Mouse (Mus musculus) cerebral cortex, adult 2 months (tissue): ENCODE measurements around the gene Bsn.

Source experiments
- WGBS: fragments of 180-500 bp; shearing (Covaris S2); methylation state at CpG from one replicate; pipeline ENCODE4 v1.1.7; 2018; 5-methylcytosine and 5-hydroxymethylcytosine counted together

Gene Bsn

GRCm38 (mm10) chr9:108125731-108126130, 64.5 kb downstream of the Bsn start:
- WGBS, result 54% methylated on average over 8 of the region's 8 CpGs

GRCm38 (mm10) chr9:108123916-108124315, 66.3 kb downstream of the Bsn start:
- WGBS, result 81% methylated on average over 4 of the region's 4 CpGs

DNA sequence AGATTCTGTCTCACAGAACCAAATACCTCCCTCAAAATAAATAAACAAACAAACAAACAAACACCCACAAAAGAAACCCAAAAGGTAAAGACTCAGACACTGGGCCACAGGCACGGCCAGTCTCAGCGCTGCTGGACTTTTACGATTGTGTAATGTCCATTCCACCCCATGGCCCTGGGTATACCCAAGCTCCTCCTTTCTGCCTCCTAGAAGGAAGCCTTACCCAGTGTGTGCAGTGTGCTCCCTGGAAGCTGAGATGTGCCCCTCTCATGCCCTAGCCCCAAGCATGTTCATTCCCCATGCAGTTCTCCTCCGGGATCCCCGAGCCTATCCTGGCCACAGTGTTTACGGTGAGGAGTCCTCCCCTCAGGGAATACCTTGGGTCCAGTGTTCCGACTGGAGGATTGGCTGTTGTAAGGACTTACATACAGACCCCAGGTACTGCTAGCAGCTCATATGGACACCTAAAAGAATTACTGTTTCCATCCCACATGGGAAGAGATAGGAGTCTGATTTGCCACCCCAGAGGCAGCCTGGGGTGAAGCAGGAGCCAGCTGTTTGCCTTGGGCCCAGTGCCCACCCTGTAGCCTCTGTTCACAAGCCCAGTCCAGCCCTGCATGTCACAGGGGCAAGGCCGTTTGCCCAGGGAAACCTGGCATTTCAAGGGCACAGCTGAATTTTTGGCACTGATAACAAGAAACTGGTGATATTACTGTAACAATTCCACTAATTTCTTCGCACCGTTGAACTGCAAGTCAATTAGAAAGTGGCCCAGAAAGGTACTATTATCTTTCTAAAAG, 68.8 kb downstream of the Bsn start:
- 86% methylated on average over 10 of the region's 10 CpGs for WGBS

DNA sequence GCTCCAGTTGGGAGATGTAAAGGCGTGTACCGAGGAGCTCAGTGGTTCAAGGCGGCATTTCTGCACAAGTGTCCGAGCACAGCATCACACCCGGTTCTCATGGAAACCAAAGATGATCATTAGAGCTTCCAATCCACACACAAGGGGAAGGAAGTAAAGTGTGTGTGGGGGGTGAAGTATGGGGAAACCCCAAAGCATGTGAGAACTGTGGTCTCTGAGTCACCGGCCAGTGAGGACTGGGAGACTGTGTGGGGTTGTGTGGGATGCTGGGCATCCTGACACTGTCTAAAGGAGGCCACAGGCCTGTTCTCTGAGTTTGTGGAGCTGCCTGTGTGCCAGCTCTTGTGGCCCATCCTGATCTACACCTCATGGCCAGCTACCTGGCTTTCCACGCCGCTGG, 69.5 kb downstream of the Bsn start:
- WGBS, result 72% methylated on average over 8 of the region's 8 CpGs

- 38% methylated on average over 10 of the region's 11 CpGs for WGBS
Measured at GRCm38 (mm10) chr9:108119891-108120411, 70.2 kb downstream of the Bsn start.

DNA sequence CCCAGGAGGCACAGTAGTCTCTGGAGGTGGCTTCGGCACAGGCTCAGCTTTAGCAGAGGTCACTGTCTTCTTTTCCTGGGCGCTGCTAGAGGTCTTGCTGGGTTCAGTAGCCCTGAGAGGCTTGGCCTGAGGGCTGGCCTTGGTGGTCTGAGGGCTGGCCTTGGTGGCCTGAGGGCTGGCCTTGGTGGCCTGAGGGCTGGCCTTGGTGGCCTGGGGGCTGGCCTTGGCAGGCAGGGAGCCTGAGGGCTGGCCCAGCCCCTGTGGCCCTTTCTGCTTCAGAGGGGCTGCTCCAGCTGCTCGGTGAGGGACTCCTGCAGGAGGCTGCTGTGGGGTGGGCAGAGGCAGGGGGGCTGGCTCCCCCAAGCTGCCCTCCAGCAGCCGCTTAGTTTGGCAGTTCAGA, 73.0 kb downstream of the Bsn start:
- 66% methylated on average over 4 of the region's 4 CpGs for whole genome bisulfite sequencing

DNA sequence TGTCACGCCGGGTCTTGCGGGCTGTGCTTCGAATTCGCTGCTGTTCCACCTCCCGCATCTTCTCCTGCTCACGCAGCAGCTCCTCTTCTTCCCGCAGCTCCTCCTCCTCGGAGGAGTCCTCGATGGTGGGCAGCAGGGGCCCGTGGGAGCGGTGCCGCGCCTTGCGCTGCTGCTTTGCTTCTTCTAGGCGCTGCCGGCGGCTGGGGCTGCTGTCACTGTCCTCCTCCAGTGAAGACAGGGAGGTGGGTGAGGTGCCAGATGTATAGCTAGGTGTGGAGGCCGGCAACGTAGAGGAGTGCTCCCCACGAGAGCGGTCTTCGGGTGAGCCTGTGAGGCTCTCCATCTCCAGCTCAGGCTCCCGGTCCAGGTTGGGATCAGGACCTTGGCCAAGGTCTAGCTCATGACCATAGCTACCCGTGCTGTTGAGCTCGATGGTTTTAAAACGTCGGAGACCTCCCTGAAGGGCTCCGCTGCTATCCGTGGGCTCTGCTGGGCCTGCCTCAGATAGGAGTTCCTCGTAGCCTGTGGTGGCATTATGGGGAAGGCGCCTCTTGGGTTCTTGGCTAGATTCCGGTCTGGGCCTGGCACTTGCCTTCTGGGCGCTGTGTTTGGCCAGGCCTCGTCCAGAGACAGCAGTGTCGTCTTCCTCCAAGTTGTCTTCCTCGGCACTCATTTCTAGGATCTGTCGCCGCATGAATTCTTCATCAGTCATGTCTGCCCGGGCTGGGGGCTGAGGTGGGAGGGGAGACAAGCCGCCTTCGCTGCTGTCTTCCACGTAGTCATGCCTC, 74.7 kb downstream of the Bsn start:
- 46% methylated on average over 43 of the region's 43 CpGs for WGBS

DNA sequence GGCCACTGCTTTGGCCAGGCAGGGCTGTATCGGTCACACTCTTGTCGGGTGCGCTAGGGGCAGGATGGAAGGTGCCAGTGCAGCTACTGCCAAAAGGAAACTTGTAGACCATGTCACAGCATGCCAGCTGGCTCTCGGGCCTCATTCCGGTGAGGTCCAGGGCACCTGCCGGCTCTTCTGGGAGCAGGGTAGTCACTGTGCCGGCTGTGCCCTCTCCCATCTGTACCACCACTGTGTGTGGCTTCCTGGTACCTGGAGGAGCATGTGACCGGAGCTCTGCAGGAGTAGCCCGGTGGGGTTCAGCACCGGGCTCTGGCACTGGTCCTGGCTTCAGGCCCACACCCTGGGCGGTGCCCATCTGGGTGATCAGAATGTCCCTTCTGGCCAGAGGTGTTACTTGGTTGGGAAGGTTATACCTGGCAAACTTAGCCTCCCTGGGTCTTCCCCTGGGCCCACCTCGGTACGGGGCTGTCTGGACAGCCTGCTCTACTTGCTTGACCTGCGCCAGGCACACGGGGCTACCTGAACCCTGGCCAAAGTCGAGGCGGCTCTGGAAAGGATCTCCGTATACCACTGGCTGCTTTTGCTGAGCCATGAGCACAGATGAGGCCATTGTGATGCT, 77.4 kb downstream of the Bsn start:
- 83% methylated on average over 18 of the region's 18 CpGs for WGBS

DNA sequence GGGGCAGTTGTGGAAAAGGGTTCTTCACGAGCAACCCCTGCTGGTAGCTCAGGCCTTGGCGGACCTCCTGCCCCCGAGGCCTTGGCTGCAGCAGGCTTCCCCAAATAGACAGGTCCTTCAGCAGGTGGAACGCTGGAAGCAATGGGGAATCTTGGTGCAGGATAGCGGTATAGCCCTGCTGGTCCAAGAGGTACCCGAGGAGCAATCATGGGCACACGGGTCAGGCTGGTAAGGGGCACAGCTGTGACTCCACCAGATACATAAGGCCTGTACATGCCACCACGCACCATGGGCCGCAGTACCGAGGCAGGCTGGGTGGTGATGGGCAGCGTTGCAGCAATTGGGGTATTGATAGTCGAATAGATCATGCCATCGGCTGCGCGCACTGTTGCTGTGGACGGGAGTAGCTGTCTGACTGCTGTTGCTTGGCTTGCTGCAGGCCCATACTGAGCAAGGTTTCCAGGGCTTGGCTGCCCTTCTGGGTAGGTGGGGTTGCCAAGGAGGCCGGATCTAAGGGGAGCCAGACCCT, 78.5 kb downstream of the Bsn start:
- WGBS, result 70% methylated on average over 17 of the region's 17 CpGs

DNA sequence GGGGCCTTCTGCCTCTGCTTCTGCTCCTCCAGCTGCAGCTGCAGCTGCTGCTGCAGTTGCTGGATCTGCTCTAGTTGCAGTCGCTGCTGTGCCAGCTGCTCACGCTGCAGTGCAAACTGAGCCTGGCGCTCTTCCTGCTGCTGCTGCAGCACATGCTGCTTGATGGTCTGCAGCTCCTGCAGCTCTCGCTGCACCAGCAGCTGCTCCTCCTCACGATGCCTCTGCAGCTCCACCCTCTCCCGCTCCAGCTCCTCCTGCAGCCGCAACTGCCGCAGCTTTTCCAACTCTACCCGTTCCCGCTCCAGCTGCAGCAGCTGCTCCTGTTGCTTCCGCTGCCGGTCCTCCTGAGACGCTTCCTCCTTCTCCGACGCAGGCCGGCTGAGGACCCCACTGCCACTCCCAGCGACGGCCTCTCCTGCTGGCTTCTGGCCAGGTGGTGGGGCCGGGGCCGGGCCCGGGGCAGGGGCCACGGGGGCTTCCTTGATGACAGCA, 79.0 kb downstream of the Bsn start:
- WGBS, result 22% methylated on average over 22 of the region's 22 CpGs

GRCm38 (mm10) chr9:108110160-108110559, 80.0 kb downstream of the Bsn start:
- WGBS, result 87% methylated on average over 16 of the region's 16 CpGs

- 88% methylated on average over 16 of the region's 16 CpGs for WGBS
Measured at GRCm38 (mm10) chr9:108107867-108108266, 82.3 kb downstream of the Bsn start.

DNA sequence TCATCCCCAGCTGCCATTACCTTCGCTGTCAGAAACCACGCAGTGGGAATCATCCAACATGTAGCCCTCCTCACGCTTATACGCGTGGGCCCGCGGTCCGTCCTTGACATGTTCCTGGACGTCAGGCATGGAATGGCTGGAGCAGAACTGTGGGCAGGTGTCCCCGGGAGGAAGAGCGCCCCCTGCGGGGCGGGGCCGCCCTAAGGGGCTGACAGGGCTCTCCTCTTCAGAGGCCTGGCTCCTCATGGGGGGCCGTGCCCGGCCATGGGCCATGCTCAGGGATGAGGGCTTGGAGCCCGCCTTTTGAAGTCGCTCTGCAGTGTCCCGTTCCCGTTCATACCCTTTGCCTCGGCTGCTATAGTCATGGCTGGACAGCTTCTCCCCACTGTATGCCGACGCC, 84.1 kb downstream of the Bsn start:
- 88% methylated on average over 23 of the region's 23 CpGs for WGBS

DNA sequence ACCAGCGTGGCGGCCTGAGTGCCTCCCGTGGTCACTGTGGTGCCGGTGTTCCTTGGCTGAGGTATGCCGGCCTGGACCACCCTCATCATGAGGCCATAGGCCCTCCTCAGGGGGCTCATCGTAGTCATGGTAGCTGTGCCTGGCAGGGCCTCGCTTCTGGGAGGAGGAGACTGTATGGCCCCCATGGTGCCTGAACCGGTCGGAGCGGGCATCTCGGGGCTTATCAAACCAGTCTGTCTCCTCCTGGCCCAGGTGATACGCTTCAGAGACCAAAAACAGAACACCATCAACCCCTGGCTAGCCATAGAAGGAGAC, 84.7 kb downstream of the Bsn start:
- whole genome bisulfite sequencing, result 80% methylated on average over 12 of the region's 12 CpGs

- WGBS, result 48% methylated on average over 31 of the region's 31 CpGs
Measured at GRCm38 (mm10) chr9:108104766-108105548, 85.2 kb downstream of the Bsn start.

DNA sequence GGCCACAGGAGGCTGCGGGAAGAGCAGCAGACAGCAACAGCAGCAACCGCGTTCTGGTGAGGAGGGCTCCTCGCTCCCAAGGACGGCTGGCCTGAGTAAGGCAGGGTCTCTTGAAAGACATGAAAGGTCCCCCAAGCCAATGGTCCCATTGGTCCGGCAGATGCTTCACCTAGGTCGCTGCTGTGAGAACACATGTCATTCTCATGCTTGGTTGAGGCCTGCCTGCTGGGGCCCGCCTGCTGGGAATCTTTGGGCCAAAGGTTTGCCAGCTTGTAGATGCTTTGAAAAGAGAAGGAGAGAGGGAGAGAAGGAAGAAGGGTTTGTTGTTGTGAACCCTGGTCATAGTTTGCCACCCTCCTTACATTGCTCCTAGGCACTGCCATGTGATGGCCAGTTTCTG, 90.6 kb downstream of the Bsn start:
- 91% methylated on average over 8 of the region's 8 CpGs for WGBS

- WGBS, result 58% methylated on average over 10 of the region's 10 CpGs
Measured at GRCm38 (mm10) chr9:108095949-108096712, 94.1 kb downstream of the Bsn start.

- 9% methylated on average over 3 of the region's 3 CpGs for WGBS
Measured at GRCm38 (mm10) chr9:108095518-108095917, 94.7 kb downstream of the Bsn start.

GRCm38 (mm10) chr9:108094998-108095411, 95.2 kb downstream of the Bsn start:
- under 1% methylated on average over 16 of the region's 16 CpGs for WGBS

GRCm38 (mm10) chr9:108094184-108094941, 95.8 kb downstream of the Bsn start, which contains the start of gene Apeh:
TSS of gene Apeh (minus strand) at chr9:108094606.
- WGBS, result 3% methylated on average over 52 of the region's 52 CpGs
